Mouse (Mus musculus) lung, adult 2 months (tissue): ENCODE results near the gene Clstn2. TPM values are rescaled to one million over a fixed set of nuclear protein-coding genes. Genes with fewer than 3 reads are reported as not detected.

Source experiments
- DNase-seq: peaks from one replicate; pipeline ENCODE4 v3.0.0; 2022
- H3K4me1 ChIP-seq: fragments of 200-500 bp; 2 replicates; pipeline ENCODE4 v1.6.1; 2011; ENCODE audit warnings: low read length; ENCODE audit not compliant: control insufficient read depth, insufficient read depth
- H3K4me3 ChIP-seq: fragments of 200-500 bp; replicated peaks from 2 replicates; pipeline ENCODE3; 2011; ENCODE audit warnings: low read depth, mild to moderate bottlenecking, control low read depth, low read length; ENCODE audit errors: extremely low read depth
- CTCF ChIP-seq: fragments of 200-500 bp; IDR thresholded peaks from 2 replicates; pipeline ENCODE4 v1.5.1; 2011; ENCODE audit warnings: mild to moderate bottlenecking, low read length, control low read depth; ENCODE audit not compliant: insufficient read depth
- POLR2A ChIP-seq: fragments of 200-500 bp; IDR thresholded peaks from 2 replicates; pipeline ENCODE4 v1.6.1; 2011; ENCODE audit warnings: low read depth, mild to moderate bottlenecking, control low read depth, low read length, borderline replicate concordance; ENCODE audit errors: extremely low read depth
- WGBS: fragments of 180-500 bp; shearing (Covaris S2); methylation state at CpG from one replicate; pipeline ENCODE4 v1.1.7; 2018; 5-methylcytosine and 5-hydroxymethylcytosine counted together
- polyA plus RNA-seq: library from polyadenylated mRNA; depleted of rRNA; stranded (reverse); fragments of >200 nt; gene quantifications from 2 replicates; pipeline ENCODE4 v1.2.3, GENCODE M21; 2012

Gene Clstn2
- polyA plus RNA-seq, 1 experiment, result 9.9 TPM

DNA sequence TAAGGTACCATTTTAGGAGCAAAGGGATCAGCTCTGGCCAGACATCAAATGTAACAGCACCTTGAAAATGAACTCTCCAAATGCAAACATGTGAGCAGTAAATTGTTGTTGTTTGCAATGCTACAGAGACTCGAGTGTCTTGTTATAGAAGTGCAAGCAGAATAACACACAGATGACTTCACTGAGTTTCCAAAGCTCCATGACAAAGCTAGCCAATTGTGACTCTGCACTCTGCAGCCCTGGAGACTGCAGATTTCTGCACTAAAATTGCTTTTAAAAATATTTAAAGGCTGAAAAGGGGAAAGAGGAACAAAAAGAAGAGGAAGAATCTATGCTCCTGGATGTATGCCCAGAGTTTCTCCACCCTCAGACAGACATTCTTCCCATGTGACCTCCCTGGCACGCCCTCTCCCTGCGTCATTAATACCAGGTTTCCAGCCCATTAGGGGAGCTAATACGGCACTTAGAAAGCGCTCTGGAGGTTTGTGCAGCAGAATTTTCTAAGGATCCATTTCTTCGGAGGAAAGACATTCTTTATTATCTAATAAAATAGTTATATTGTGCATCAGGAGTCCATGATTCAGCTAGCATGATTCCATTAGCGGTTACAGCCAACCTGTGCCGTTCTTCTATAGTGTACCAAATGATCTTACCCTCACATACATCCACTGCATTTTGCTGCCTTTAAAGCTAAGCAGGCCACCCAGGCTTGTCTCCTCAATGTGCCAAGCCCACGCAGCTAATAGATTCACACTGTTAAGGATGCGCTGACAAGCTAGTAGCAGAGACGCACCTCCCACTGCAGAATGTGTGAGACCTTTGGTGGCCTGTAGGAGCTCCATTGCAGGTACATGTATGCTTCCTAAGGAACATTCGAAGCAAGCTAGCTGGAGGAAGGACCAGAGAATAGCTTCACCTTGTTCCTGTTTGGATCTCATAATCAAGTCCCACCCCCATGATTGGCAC is 184.8 kb downstream of the Clstn2 start:
- H3K4me3 ChIP-seq, result no peak overlapping the region
- TF ChIP-seq POLR2A (no peak), CTCF (no peak)
- 68% methylated on average over 12 of the region's 12 CpGs for WGBS
- no peak for DNase-seq
- no peaks in the 10 kb centered on the region for H3K4me1 ChIP-seq

DNA sequence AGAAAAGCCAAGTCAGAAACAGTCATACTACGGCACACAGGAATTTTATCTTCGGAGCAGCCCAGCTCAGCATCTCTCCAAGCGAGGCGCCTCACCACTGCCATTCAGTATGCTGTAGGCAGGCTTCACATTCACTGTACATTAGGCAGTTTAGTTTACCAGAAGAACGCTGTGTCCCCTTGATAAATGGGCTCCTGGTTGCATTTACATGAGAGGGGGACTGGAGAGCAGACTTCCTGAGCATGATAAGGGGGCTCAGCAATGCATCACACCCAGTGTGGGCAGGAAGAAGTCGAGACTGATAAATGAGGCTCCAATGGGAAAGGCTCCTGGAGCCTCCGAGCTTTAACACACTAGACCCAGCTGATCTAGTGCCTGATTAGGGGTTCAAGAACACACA is 190.9 kb downstream of the Clstn2 start:
- DNase-seq, result no peak
- TF ChIP-seq POLR2A, result no peak
- TF ChIP-seq CTCF, result no peak
- H3K4me1 ChIP-seq, result no peaks in the 10 kb centered on the region
- H3K4me3 ChIP-seq, result no peak overlapping the region
- WGBS, result 34% methylated on average over 7 of the region's 7 CpGs

DNA sequence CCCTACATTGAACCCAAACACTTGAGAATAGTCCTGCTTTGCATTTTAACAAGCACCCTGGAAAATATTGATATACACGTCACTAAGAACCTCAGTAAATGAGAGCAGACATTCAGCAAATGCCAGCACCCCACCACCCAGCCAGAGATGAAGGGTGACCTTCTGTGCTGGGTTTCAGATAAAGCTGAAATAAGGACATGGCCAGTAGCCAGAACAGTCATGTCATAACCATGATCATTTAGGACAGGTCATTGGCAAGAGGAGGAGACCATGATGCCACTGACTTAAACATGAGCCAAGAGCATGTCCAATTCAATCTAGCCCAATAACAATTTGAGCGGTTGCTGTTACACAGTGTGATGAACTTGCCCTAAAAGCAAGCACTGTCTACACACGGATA is 201.8 kb downstream of the Clstn2 start:
- no peak for DNase-seq
- 86% methylated on average over 3 of the region's 3 CpGs for WGBS
- no peak for TF ChIP-seq CTCF
- TF ChIP-seq POLR2A, result no peak
- Histone ChIP-seq H3K4me1 (no peaks in the 10 kb centered on the region), H3K4me3 (no peak overlapping the region)

DNA sequence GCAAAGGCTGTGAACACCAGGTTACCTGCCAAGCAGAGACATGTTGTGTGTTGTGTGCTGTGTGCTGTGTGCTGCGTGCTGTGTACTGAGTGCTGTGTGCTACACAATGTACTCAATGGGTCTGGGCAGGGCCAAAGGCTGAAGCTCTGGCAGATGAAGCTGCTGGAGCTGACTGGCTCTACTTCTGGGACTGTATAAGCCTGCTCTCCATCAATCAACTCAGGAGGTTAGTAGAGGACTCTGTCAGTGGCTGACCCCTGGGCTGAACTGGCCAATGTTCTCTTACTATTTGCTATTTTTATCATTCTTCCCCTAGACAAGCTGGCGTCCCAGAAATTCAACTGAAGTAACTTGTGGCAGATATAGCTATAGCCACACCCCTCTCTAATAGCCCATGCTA is 203.1 kb downstream of the Clstn2 start:
- Histone ChIP-seq H3K4me3 (no peak overlapping the region), H3K4me1 (no peaks in the 10 kb centered on the region)
- WGBS, result 62% methylated on average over 2 of the region's 2 CpGs
- DNase-seq, result no peak
- no peak for TF ChIP-seq POLR2A
- no peak for TF ChIP-seq CTCF

DNA sequence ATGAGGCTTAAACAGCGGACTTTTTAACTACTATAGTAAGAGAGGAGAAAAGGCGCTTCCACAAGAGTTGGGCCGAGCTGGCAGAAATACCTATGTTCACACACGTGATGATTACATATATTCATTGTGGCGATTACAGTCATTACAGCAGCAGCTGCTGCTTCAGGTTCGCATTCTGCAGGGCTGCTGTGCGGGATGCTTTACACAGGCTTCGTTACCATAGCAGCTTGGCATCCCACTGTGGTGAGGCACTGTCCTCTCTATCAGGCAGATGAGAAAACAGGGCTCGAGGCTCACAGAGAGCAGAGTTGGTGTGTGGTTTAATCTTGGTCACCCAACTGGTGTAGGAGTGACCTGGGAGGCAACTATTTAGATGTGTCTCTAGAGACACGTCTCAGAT is 205.3 kb downstream of the Clstn2 start:
- no peak for DNase-seq
- no peaks in the 10 kb centered on the region for H3K4me1 ChIP-seq
- 73% methylated on average over 10 of the region's 10 CpGs for WGBS
- TF ChIP-seq POLR2A (no peak), CTCF (no peak)
- H3K4me3 ChIP-seq, result no peak overlapping the region

DNA sequence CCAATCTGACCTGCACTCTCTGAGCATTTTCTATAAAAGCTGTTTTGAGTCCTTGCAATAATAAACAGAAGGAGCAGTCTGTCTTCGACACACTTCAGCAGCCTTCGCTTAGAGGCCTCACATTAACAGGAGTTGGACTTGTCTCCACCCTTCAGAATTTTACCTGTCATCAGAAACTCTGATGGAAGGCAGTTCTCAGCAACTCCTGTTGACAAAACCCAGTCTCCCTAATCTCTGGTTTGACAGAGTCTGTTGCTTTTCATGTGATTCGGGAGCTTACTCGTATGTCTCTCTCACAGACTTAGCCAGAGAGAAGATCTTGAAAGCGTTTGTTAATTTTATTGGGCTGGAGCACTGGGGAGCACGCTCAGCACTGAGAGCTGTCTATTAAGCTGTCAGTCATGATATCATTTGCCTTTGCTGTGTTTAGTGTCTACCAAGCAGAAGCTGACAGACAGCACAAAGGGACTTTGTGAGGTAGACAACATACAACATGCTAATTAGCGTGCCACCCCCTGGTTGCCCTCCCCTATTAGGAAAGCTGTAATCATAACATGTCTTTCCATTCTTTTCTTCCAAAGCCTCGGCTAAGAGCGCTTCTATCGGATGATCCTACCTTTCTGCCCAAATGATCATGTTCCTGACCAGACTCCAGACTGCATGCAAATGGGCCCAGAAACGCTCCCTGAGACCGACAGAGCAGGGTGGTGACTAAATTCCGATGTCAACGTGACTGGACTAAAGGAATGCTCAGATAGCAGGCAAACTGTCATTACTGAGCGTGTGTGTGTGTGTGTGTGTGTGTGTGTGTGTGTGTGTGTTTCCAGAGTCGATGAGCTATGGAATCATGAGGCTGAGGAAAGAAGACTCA is 206.7 kb downstream of the Clstn2 start:
- TF ChIP-seq POLR2A (no peak), CTCF (no peak)
- no peak for DNase-seq
- no peak overlapping the region for H3K4me3 ChIP-seq
- H3K4me1 ChIP-seq, result no peaks in the 10 kb centered on the region
- 74% methylated on average over 16 of the region's 16 CpGs for WGBS

DNA sequence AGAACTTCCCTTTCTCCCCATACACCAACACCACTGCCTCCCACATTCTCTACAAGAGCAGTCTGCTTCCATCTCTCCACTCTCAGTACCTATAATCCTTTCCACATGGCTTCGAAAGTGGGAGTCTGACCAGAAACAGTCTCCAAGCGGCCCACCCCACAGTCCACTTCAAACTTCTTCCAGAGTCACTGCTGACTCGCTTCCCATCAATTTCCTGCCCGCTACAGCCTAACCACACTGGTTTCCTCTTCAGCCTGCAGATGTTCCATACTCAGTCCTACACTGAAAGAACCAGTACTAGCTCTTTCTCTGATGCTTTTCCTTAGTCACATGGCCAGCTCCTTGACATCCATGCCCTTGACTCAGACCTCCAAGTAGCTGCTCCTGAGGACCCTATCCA is 215.9 kb downstream of the Clstn2 start:
- no peaks in the 10 kb centered on the region for H3K4me1 ChIP-seq
- 54% methylated on average over 4 of the region's 4 CpGs for WGBS
- TF ChIP-seq POLR2A, result no peak
- no peak for TF ChIP-seq CTCF
- no peak for DNase-seq
- no peak overlapping the region for H3K4me3 ChIP-seq

DNA sequence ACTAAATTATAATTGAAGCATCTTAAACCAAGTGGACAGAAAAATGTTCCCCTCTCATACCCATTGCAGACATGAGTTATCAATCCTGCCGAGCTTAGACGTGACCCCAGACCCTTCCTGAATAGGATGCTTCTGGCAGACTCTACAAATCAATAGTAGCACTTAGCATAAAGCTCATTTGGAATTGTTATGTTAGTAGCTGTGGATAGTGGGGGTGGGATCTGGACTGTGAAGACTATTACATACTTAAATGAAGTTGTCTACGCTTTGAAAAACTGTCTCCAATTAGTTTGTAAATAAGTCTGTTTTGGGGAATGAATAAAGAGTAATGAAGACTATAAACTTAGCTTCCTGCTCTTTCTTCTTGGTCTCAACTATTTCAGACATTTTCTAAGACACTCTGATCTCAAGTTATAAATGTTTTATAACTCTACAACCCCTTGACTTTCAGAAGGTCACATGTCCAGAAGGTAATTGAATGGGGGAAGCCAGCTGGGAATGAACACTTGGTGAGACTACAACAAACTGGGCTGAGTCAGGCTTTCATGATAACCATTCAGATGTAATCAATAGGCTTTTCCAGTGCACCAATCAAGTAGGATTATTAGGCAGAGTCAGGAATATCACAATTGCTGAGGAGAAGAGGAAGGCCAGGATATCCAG is 216.7 kb downstream of the Clstn2 start:
- no peak for DNase-seq
- Histone ChIP-seq H3K4me1 (no peaks in the 10 kb centered on the region), H3K4me3 (no peak overlapping the region)
- WGBS, result 70% methylated on average over 3 of the region's 3 CpGs
- no peak for TF ChIP-seq CTCF
- TF ChIP-seq POLR2A, result no peak

DNA sequence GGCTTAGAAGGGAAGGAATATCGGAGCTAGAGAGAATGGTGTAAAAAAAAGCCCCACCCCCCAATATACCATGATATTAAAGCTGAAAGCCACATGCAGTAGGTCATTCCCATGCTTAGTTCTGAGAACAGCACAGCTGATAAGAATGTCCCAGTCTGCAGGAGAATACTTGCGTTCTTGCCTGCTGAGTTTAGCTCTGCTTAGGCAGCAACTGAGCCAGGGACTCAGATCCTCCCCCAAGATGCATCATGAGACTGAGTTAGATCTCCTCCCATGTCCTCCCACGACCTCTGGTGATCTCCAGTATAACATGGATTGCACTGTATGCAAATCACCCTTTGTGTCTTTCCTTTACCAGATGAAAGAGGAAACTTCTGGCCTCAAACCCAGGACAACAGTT is 219.8 kb downstream of the Clstn2 start:
- WGBS, result 37% methylated on average over 3 of the region's 3 CpGs
- Histone ChIP-seq H3K4me1 (no peaks in the 10 kb centered on the region), H3K4me3 (no peak overlapping the region)
- DNase-seq, result no peak
- TF ChIP-seq POLR2A (no peak), CTCF (no peak)
